Mouse (Mus musculus): ENCODE data around the gene Rpusd2. TPM values are rescaled to one million over a fixed set of nuclear protein-coding genes. Genes with fewer than 3 reads are reported as not detected.
A peak's percentile ranks its signal among the peaks of the same experiment; 100 is the strongest.

Rpusd2 gene
- polyA plus RNA-seq, 1 experiment from 2014 or later = 6.0 TPM

GRCm38 (mm10) chr2:119024536-119025238 lies 9.9 kb upstream of the Rpusd2 start:
- Histone ChIP-seq H3K9me3 (ENCODE audit: control insufficient read depth, low read length) (no peaks in the 10 kb centered on the region), H3K27me3 (ENCODE audit: control insufficient read depth, insufficient read depth, low read length) (no peaks in the 10 kb centered on the region), H3K9ac (ENCODE audit: low read depth, low read length) (no peak overlapping the region), H3K4me2 (replicated peaks; ENCODE audit: low read depth, low read length) (no peak overlapping the region), H3K36me3 (ENCODE audit: control insufficient read depth, insufficient read depth, low read length) (peaks cover 28% of the 10 kb centered on the region), H3K4me3 (ENCODE audit: low read length) (no peak overlapping the region), H3K27ac (ENCODE audit: low read depth, low read length) (no peak overlapping the region), H3K4me1 (ENCODE audit: control insufficient read depth, insufficient read depth, low read length) (peaks cover 7% of the 10 kb centered on the region)
- no peak for ATAC-seq (ENCODE audit: low FRiP score, low TSS enrichment)
- 73% methylated on average over 9 of the region's 9 CpGs for WGBS

- WGBS = 87% methylated on average over 4 of the region's 4 CpGs
Measured at GRCm38 (mm10) chr2:119025239-119025616, 9.4 kb upstream of the Rpusd2 start.

GRCm38 (mm10) chr2:119026951-119027350 lies 7.6 kb upstream of the Rpusd2 start:
- no peak for ATAC-seq (ENCODE audit: low FRiP score, low TSS enrichment)
- no peak overlapping the region for H3K27ac ChIP-seq (ENCODE audit: low read depth, low read length)
- no peak overlapping the region for H3K4me3 ChIP-seq (ENCODE audit: low read length)
- no peaks in the 10 kb centered on the region for H3K27me3 ChIP-seq (ENCODE audit: control insufficient read depth, insufficient read depth, low read length)
- peaks cover 7% of the 10 kb centered on the region for H3K4me1 ChIP-seq (ENCODE audit: control insufficient read depth, insufficient read depth, low read length)
- H3K9ac ChIP-seq (ENCODE audit: low read depth, low read length) = no peak overlapping the region
- 90% methylated on average over 4 of the region's 4 CpGs for WGBS
- H3K36me3 ChIP-seq (ENCODE audit: control insufficient read depth, insufficient read depth, low read length) = peaks cover 16% of the 10 kb centered on the region; the same call in 1 of the 2 replicates
- H3K9me3 ChIP-seq (ENCODE audit: control insufficient read depth, low read length) = no peaks in the 10 kb centered on the region
- no peak overlapping the region for H3K4me2 ChIP-seq (replicated peaks; ENCODE audit: low read depth, low read length)

More at GRCm38 (mm10) chr2:119025239-119025616, 9.4 kb upstream of the Rpusd2 start:
- Histone ChIP-seq H3K36me3 (ENCODE audit: control insufficient read depth, insufficient read depth, low read length) (peaks cover 28% of the 10 kb centered on the region), H3K4me3 (ENCODE audit: low read length) (no peak overlapping the region), H3K9ac (ENCODE audit: low read depth, low read length) (no peak overlapping the region), H3K27me3 (ENCODE audit: control insufficient read depth, insufficient read depth, low read length) (no peaks in the 10 kb centered on the region), H3K4me1 (ENCODE audit: control insufficient read depth, insufficient read depth, low read length) (peaks cover 7% of the 10 kb centered on the region), H3K9me3 (ENCODE audit: control insufficient read depth, low read length) (no peaks in the 10 kb centered on the region), H3K27ac (ENCODE audit: low read depth, low read length) (no peak overlapping the region), H3K4me2 (replicated peaks; ENCODE audit: low read depth, low read length) (no peak overlapping the region)
- ATAC-seq (ENCODE audit: low FRiP score, low TSS enrichment) = no peak

GRCm38 (mm10) chr2:119028941-119029551 lies 5.5 kb upstream of the Rpusd2 start, which contains the start of gene Ccdc32:
Gene Ccdc32, minus strand, starts transcription at chr2:119029393.
- H3K27me3 ChIP-seq (ENCODE audit: control insufficient read depth, insufficient read depth, low read length) = no peaks in the 10 kb centered on the region
- H3K9me3 ChIP-seq (ENCODE audit: control insufficient read depth, low read length) = no peaks in the 10 kb centered on the region
- peak within 1 kb of the TSS; percentile 73 for H3K9ac ChIP-seq (ENCODE audit: low read depth, low read length)
- peak within 1 kb of the TSS; percentile 81 for H3K4me3 ChIP-seq (ENCODE audit: low read length)
- peak within 1 kb of the TSS; percentile 84 for H3K4me2 ChIP-seq (replicated peaks; ENCODE audit: low read depth, low read length)
- 0 out of 2 replicates have a peak within 1 kb of the TSS, but pooled peaks have one; percentile 24 for H3K27ac ChIP-seq (ENCODE audit: low read depth, low read length)
- H3K4me1 ChIP-seq (ENCODE audit: control insufficient read depth, insufficient read depth, low read length) = peaks cover 7% of the 10 kb centered on the region
- ATAC-seq (ENCODE audit: low FRiP score, low TSS enrichment) = peak; percentile 94
- peaks cover 10% of the 10 kb centered on the region; the same call in 1 of the 2 replicates for H3K36me3 ChIP-seq (ENCODE audit: control insufficient read depth, insufficient read depth, low read length)
- under 1% methylated on average over 28 of the region's 28 CpGs for WGBS

GRCm38 (mm10) chr2:119032191-119032590 lies 2.4 kb upstream of the Rpusd2 start:
- Histone ChIP-seq H3K36me3 (ENCODE audit: control insufficient read depth, insufficient read depth, low read length) (peaks cover 3% of the 10 kb centered on the region; the same call in 1 of the 2 replicates), H3K4me1 (ENCODE audit: control insufficient read depth, insufficient read depth, low read length) (peaks cover 7% of the 10 kb centered on the region), H3K4me3 (ENCODE audit: low read length) (no peak overlapping the region), H3K9me3 (ENCODE audit: control insufficient read depth, low read length) (no peaks in the 10 kb centered on the region), H3K27me3 (ENCODE audit: control insufficient read depth, insufficient read depth, low read length) (no peaks in the 10 kb centered on the region), H3K9ac (ENCODE audit: low read depth, low read length) (no peak overlapping the region), H3K4me2 (replicated peaks; ENCODE audit: low read depth, low read length) (no peak overlapping the region), H3K27ac (ENCODE audit: low read depth, low read length) (no peak overlapping the region)
- 61% methylated on average over 4 of the region's 4 CpGs for WGBS
- ATAC-seq (ENCODE audit: low FRiP score, low TSS enrichment) = no peak

- Histone ChIP-seq H3K36me3 (ENCODE audit: control insufficient read depth, insufficient read depth, low read length) (peaks cover 21% of the 10 kb centered on the region), H3K4me2 (replicated peaks; ENCODE audit: low read depth, low read length) (peak overlapping the region; percentile 76), H3K27me3 (ENCODE audit: control insufficient read depth, insufficient read depth, low read length) (no peaks in the 10 kb centered on the region), H3K4me1 (ENCODE audit: control insufficient read depth, insufficient read depth, low read length) (no peaks in the 10 kb centered on the region), H3K4me3 (ENCODE audit: low read length) (peak overlapping the region; percentile 96), H3K9ac (ENCODE audit: low read depth, low read length) (peak overlapping the region; percentile 86), H3K27ac (ENCODE audit: low read depth, low read length) (peak overlapping the region; percentile 86), H3K9me3 (ENCODE audit: control insufficient read depth, low read length) (no peaks in the 10 kb centered on the region)
- ATAC-seq (ENCODE audit: low FRiP score, low TSS enrichment) = no peak; the same call in 1 of the 2 replicates
- WGBS = 10% methylated on average over 7 of the region's 7 CpGs
Measured at GRCm38 (mm10) chr2:119035397-119035745, 781 bp downstream of the Rpusd2 start.

GRCm38 (mm10) chr2:119040882-119041281 lies 6.3 kb downstream of the Rpusd2 start:
- H3K4me2 ChIP-seq (replicated peaks; ENCODE audit: low read depth, low read length) = no peak overlapping the region
- no peak overlapping the region for H3K9ac ChIP-seq (ENCODE audit: low read depth, low read length)
- H3K27ac ChIP-seq (ENCODE audit: low read depth, low read length) = no peak overlapping the region
- no peaks in the 10 kb centered on the region for H3K9me3 ChIP-seq (ENCODE audit: control insufficient read depth, low read length)
- WGBS = 48% methylated on average over 4 of the region's 4 CpGs
- H3K4me3 ChIP-seq (ENCODE audit: low read length) = no peak overlapping the region
- ATAC-seq (ENCODE audit: low FRiP score, low TSS enrichment) = no peak
- no peaks in the 10 kb centered on the region for H3K4me1 ChIP-seq (ENCODE audit: control insufficient read depth, insufficient read depth, low read length)
- no peaks in the 10 kb centered on the region for H3K27me3 ChIP-seq (ENCODE audit: control insufficient read depth, insufficient read depth, low read length)
- H3K36me3 ChIP-seq (ENCODE audit: control insufficient read depth, insufficient read depth, low read length) = peaks cover 27% of the 10 kb centered on the region

- H3K4me2 ChIP-seq (replicated peaks; ENCODE audit: low read depth, low read length) = no peak overlapping the region
- H3K36me3 ChIP-seq (ENCODE audit: control insufficient read depth, insufficient read depth, low read length) = peaks cover 6% of the 10 kb centered on the region; the same call in 1 of the 2 replicates
- no peaks in the 10 kb centered on the region for H3K27me3 ChIP-seq (ENCODE audit: control insufficient read depth, insufficient read depth, low read length)
- 71% methylated on average over 2 of the region's 2 CpGs for WGBS
- ATAC-seq (ENCODE audit: low FRiP score, low TSS enrichment) = no peak
- no peaks in the 10 kb centered on the region for H3K9me3 ChIP-seq (ENCODE audit: control insufficient read depth, low read length)
- no peak overlapping the region for H3K4me3 ChIP-seq (ENCODE audit: low read length)
- H3K4me1 ChIP-seq (ENCODE audit: control insufficient read depth, insufficient read depth, low read length) = peaks cover 4% of the 10 kb centered on the region; the same call in 1 of the 2 replicates
- H3K27ac ChIP-seq (ENCODE audit: low read depth, low read length) = no peak overlapping the region
- no peak overlapping the region for H3K9ac ChIP-seq (ENCODE audit: low read depth, low read length)
Measured at GRCm38 (mm10) chr2:119045163-119045562, 10.6 kb downstream of the Rpusd2 start.
